Mouse (Mus musculus) left cerebral cortex, adult 18-20 months (tissue): Measurements from ENCODE around the gene Nmi. TPM values are rescaled to one million over a fixed set of nuclear protein-coding genes. Genes with fewer than 3 reads are reported as not detected.
"Not testable (repeated sequence)": the region's sequence is repeated elsewhere in the genome, so short reads cannot be mapped to it uniquely, and the experiment has no call there.

Source experiments
- DNase-seq, 2 experiments: peaks; one replicate each; pipeline ENCODE4 v3.0.0; 2021 to 2022; ENCODE audit warnings: low spot score in 2 of 2, mixed read lengths in 1 of 2
- long read RNA-seq, 2 experiments: library from polyadenylated mRNA; stranded (forward); transcript quantifications; one replicate each; pipeline ENCODE4 v2.0.0; 2021
- total RNA-seq, 2 experiments: library from RNA; stranded (reverse); gene quantifications; 2 replicates each; pipeline ENCODE4 v1.2.3; 2021

Gene Nmi
- 1 to 10 TPM; 2.4 to 3.0 TPM for total RNA-seq
- long read RNA-seq, experiment 1, partial matches to known transcripts: 2 of 2 reads
- long read RNA-seq, experiment 1, other reads (novel, unspliced or antisense): 0 of 2 reads
- long read RNA-seq, experiment 2, partial matches to known transcripts: 2 of 5 reads
- long read RNA-seq, experiment 2, other reads (novel, unspliced or antisense): 0 of 5 reads

DNA sequence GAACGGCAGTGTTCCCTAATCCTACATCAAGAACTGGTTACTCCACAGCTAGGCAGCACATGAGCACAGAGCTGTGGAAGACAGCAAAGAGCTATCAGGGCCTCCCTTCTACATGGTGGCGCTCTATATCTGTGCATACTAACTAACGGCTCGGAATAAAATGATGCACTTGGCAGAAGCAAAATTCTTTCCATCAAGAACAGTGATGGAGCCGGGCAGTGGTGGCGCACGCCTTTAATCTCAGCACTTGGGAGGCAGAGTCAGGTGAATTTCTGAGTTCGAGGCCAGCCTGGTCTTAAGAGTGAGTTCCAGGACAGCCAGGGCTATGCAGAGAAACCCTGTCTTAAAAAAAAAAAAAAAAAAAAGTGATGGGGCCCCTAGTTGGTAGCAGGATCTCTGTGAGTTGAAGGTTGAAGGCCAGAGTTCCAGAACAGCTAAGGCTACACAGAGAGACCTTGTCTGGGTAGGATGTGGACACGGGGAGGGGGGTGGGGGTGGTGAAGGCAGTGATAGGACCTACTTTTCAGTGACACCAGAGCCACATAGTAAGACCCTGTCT is at the start of gene Nmi:
Gene Nmi (minus strand): TSS at position 85 of the 559 bp plus-strand sequence.
- DNase-seq: peak in 1 of 2 experiments; percentile 4

DNA sequence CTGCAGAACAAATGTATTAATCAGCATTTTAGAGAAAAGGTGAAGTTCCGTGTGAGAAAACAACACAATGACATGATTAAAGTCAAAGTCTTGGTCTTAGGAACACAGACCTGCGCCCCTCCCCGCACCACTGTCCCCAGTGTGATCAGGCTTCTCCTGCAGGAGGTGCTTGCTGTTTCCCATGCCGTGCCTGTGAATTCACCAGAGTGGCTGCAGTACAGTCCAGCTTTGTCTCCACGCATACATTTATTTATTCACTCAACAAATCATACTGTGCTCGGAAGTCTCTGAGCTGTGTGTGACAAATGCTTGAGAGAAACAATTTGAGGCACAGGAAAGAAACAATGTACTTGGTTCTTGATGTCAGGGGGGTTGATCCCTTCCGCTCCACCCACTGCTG is 43.1 kb upstream of the Nmi start:
- DNase-seq: no peak

DNA sequence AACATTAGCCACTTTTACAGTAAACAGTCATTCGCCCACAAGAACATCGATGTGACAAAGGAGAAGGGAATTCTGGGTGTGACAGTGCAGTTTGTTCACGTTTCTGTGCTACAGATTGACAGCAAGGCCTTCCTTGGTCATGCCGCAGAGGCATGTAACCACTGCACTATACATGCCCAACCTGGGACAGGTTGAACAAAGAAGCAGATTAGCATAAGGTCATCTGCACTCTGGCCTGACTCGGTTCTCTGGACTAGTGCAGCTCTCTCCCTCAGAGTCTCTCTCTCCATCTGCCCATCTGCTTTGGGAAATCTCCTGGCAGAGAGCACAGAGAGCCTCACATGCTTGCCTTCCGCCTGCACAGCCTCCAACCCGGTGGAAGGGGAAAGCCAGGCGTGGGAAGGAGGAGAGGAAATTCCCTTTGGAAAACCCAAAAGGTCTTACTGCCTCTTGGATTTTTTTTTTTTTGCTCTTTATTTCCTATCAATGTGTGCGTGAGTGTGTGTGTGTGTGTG is 40.1 kb upstream of the Nmi start:
- DNase-seq: peak in 1 of 2 experiments; percentile 24

DNA sequence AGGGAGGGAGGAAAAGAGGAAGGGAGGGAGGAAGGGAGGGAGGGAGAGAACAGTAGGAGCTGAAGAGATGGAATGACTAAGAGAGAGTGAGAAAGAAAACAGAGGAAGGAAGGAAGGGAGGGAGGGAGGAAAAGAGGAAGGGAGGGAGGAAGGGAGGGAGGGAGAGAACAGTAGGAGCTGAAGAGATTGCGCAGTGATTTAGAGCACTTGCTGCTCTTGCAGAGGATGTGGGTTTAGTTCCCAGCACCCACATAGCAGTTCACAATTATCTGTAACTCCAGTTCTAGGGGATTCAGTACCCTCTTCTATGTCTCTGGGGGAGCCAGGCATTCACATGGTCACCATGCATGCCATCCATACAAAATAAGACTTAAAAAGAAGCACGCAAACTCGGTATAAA is 38.5 kb upstream of the Nmi start:
- not testable (repeated sequence) for DNase-seq

DNA sequence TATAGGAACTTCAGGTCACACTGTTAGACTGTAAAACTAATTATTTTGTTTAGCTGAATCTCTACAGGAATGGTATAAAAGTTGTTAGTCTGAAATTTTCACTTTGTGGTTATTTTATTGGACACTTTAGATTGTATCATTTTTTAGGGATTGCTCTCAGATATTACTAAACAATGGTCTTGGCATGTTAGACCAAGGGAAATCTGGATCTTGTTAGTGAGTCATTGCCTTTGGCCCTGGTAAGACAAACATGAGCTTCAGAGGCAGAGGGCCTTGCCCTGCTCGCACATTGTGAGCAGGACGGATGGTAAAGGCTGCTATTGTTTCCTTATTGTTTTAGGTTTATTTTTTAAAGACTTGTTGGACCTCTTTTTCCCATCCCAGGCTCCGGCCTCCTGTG is 33.1 kb upstream of the Nmi start:
- no peak for DNase-seq

DNA sequence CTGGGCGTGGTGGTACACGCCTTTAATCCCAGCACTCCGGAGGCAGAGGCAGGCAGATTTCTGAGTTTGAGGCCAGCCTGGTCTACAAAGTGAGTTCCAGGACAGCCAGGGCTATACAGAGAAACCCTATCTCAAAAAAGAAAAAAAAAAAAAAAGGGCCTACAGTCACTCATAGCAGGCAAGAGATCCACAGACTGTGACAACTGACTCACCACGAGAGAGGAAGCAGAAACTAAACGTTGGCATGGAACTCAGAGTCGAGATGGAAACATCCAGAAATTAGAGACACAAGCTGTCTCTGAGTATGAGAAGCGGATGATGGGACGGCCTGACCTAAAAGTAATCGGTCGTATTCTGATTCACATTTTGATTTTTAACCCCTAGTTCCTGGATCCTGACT is 29.0 kb upstream of the Nmi start:
- not testable (repeated sequence) for DNase-seq

DNA sequence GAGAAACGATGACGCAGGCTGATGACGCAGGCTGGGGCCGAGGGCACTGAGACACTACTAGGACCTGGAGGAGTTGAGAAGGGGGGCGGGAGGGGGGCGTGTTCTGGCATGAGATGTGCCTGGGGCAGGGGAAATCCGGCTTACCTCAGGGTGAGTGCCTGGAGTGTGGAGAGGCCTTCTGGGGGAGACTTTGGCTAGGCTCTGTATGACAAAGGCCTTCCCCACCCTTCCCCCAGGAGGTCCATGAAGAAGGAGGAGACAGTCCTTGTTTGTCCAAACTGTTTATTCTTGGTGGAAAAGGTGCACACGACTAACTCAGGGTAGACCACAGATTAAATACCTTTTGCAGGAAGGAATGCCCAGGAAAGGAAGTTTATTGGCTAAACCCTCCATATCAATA is 28.2 kb upstream of the Nmi start:
- no peak for DNase-seq

DNA sequence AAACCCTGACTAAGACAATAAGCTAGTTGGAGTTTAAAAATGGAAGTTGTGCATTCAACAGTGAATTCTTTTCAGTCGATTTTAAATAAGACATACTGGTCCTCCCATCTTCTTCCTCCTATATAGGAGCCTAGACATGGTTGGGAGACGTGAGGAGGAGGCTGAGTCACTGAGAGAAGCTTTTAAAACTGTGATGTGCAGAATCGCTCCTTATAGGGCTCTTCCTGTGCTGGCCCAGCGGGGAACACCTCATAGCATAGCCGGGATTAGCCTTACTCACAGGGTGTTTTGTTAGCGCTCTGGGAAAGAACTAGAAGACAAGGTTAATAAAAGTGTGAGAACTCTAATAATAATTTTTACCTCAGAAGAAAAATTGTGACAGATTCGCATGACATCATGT is 26.7 kb upstream of the Nmi start:
- peak in 1 of 2 experiments; percentile 11 for DNase-seq

DNA sequence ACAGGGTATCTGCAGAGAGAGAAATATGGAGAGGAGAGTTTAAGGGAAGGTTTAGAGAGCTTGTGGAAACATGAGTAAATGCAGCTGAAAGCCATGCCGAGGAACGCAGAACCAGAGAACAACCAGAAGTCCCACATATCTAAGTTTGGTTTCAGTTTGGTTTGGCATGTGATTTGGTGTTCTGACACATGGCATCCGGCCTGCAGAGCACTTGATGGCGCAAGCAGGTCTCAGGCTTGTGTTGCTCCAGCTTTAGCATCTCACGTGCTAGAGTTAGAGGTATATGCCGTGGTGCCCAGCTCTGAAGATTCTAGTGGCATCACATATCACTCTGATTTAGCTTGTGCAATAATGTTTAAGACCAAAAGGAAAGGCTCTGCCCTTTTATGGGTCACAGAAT is 18.2 kb upstream of the Nmi start:
- DNase-seq: no peak

DNA sequence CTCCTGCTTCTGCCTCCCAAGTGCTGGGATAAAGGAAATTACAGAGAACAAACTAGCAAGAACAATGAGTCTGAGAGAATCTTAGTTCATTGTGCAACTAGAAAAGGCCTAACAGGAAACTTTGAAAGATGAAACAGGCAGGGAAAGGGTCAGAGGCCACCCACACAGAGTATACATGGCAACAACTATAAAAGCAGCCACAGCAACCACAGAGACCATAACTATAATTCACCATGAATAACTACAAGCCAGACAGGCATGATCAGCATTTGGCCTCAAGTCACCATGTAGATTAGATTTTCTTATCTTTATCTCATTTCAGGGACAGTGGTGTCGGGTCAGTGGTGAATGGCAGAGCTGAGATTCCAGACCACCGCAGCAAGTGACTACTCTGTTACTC is 16.3 kb upstream of the Nmi start:
- no peak for DNase-seq

DNA sequence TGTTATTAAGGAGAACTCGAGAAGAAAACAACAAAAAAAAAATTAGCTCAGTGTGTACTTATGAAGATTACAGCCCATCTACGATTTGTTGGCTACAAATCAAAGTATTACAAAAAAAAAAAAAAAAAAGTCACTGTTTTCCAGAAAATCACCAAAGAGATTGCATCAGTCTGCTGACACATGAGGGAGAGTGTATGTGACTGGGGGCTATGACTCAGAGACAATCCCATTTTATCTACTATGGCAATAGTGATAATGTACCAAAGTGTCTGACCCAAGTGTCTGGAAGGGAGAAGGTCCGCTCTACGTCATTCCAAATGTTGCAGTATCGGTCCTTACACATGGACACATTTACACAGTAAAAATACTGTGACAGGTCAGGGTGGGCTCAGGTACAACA is 13.4 kb upstream of the Nmi start:
- DNase-seq: no peak

DNA sequence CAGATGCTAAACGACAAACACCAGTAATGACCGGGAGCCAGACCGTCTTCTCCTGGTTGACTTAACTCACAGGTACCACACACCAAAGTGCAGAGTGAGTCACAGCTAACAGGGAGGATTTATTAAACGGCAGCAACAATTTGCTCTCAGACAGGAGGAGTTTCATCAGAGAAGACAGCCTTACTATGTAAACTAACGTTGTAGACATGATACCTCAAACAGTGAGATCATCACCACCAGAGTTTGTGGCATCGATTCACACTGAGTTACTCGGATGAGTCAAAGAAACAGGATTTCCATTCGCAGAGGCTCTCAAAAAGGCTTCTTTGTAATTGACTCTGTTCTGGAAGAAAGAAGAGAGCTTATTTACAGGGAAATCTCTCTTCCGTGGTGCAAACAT is 12.9 kb upstream of the Nmi start:
- no peak for DNase-seq

DNA sequence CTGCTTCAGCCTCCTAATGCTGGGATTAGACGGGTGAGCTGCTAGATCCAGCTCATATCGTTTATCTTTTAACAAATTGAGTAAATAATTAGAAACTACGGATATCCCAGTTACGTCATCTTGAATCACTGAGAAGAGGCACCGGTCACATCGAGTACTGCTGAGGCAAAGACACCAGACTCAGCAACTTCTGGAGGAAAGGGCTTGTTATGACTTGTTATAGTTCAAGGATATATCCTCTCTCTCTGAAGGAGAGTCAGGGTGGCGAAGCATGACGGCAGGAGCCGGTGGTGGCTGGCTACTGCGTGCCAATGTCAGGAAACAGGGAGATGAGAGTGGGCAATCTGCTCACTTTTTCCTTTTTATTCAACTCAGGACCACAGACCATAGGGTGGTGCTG is 11.9 kb upstream of the Nmi start:
- no peak for DNase-seq

DNA sequence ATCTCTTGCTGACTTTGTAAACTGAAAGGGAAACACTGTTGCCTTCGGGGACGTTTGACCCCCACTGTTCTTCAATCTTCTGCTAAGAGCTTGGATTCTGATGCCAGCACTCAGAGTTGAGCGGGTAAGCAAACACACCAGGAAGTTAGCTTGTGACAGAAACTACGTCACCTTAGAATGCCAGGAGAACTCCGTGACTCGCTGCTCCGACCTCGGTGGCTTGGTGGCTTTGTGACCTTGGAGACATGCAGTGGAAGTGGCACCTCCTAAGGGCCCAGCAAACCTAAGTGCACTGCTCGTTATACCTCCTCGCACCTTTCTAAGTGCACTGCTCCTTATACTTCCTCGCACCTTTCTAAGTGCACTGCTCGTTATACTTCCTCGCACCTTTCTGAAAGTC is 9.0 kb upstream of the Nmi start:
- DNase-seq: no peak

DNA sequence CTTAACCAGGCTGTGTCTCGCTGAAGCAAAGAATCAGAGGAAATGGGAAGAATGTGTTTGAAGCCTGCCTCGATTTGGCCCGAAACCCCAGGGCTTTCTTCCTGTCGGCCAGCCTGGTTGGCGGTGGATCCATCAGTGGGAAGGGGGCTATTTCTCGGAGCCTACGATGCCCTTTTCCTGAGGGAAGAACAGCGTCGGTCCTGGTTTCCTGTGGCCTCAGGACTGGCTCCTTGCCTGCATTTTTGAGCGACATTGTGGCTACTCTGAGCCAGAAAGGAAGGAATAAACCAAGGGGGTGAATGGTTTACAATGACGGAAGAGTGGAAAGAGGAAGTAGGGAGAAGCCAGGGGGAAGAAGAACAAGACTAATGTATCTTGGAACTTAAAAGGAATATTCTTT is 8.3 kb upstream of the Nmi start:
- no peak for DNase-seq

DNA sequence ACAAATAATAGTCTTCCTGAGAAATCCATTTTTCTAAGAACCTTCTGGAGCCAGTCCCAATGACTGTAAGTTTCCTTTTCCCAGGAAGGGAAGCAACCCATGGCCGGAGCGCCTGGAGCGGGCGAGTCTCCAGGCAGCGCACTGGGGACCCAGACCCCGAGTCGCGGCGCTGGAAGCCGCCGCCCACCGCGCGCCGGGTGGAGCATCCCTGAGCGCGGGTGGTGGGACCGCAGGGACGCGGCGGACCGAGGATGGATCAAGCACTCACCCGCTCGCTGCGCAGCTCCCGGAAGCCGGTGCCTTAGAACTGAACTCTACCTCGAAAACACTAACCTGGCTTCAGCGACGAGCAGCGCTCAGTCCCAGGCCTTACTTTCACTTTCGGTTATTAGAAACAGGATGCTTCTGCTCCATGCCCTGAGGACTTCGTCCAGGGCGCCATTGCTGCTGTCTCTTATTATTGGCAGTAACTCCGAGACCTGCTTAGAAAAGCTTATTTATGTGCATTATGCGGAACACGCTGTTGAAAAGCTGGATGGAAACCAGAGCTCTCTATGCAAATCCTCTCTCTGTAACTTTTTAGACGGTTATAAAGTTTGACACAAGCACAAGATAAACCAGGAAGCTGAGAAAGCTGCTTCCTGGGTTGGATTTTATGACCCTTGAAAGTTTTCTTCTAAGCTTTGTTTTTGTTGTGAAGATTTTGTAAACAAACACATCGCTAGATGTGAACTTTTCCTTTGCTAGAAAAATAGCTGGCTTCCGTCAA is 469 bp downstream of the Nmi start:
- DNase-seq: peak; percentile 12 to 19

DNA sequence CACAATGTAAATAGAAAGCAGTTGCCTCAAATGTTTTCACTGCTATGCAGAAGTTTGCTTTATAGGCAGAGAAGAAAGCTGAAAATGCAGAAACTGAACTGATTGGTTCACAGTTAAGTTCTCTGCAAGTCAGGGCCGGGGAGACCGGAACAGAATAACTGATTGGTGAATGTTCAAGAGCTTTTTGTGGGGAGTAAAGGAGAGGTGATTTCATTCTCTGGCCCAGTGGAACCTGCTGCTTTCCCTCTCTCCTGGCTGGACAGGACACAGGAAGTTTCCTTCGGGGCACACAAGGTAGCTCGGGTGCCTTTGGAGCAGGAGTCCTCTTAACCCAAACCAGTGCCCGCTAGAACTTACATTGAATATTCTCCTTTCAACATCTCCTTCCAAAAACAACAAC is 1.2 kb downstream of the Nmi start:
- no peak for DNase-seq

DNA sequence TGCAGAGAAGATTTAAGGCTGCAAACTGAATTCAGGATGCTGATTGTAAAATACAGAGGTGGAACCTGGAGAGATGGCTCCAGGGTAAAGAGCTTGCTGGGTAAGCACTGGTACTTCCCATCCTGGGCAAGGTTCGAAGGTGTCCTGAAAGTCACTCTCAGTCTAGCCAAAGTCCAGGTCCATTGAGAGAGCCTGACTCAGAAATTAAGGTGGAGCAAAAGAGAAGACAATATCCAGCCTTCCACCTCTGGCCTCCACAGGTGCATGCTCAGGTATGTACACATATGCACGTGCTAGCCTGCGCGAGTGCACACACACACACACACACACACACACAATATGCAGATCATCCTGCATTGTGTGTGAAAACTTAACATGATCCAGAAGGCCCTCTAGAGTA is 2.4 kb downstream of the Nmi start:
- no peak for DNase-seq

DNA sequence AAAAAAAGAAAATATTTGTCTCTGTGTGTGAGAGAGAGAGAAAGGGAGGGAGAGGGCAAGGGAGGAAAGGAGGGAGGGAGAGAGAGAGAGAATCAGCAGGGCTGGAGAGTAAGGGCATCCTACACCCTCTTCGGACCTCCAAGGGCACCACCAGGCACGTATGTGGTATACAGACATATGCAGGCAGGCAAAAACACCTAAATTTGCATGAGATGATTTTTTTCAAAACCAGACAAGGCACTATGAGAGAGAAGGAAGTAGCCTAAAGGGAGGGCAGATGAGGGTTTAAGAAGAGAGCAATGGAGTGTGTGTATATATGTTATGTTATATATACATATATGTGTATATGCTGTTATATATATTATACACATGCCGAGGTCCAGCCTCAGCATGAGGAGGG is 6.0 kb downstream of the Nmi start:
- no peak for DNase-seq

DNA sequence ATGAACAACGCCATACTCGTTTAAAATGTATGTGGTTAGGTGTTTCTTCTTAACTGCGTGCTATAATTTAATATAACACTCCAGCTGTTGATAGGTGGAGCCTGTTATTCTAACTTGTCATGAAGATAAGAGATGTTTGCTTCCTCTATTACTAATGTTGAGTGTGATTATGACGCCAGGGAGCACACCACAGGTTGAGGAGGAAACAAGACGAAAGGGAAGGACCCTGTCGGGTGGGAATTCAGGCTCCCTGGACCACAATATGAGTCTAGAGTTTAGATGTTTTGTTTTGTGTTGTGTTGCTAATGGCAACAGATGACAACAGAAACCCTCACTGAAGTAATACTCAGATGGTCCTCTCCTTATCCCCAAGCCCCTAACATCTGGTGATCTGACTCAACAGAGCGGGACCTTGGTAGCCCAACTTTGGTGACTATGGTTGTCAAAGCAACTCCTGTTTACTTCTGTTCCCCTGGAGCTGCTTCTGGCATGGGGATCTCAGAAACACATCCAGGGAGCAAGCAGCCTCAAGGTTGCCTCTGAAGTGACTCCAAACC is 19.6 kb downstream of the Nmi start:
- no peak for DNase-seq

DNA sequence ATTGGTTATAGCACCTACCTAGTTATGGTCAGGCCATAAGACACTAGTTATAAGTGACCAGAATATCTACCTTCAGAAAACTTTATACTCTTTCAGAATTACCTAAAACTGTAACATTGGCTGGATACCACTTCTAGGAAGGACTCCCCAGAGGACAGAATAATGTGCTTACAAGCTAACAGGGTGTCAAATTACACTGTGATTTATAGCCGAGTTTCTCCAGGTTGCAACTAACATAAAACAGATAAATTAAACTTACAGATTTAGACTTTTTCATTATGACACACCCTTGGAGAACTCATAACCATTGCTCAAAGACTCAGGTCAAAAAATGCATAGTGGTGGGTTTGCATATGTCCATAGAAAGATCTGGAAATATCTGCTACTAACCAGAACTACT is 22.4 kb downstream of the Nmi start:
- no peak for DNase-seq

DNA sequence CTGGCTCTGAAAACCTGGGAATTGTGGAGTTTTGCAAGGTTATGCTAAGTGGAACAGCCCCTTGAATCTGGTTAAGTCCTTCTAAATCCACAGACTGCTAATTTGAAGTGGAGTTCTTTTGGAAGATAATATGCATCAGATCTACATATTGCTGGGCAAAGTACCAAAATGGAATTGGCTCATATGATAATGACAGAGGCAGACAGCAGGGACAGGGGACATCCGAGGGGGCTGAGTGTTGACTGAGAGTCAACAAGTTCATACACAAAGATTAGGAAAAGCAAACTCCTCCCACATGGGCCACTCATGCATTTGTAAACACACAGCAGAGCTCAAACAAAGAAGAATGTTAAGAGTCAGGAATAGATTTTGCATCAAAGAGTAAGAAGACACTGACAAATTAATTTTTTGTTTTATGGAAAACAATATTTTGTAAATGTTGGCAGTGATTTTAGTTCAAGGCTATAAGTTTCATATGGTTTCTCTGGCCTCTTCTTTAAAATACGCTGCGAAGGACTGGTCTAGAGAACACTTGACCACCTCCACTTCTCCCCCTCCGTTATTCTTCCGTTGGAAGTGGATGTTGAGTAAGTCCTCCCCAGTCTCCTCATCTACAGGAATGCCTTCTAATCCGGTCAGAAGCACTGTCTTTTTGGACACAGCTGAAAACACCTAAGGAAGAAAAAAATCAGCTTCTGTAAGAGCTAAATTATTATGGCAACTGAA is 25.0 kb downstream of the Nmi start:
- no peak for DNase-seq
